Mouse (Mus musculus): ENCODE data around the gene Gm10354.
"Not testable (repeated sequence)": the region's sequence is repeated elsewhere in the genome, so short reads cannot be mapped to it uniquely, and the experiment has no call there.

The Gm10354 gene

GRCm38 (mm10) chr5:14978835-14979234, at the start of gene Gm10354:
Gm10354 (minus strand) TSS chr5:14978935.
- DNase-seq (ENCODE audit: low spot score in 2 of 2): not testable (repeated sequence)

GRCm38 (mm10) chr5:15024316-15024715, 45.6 kb upstream of the Gm10354 start:
- DNase-seq (ENCODE audit: low spot score in 2 of 2): not testable (repeated sequence)

GRCm38 (mm10) chr5:15020067-15020466, 41.3 kb upstream of the Gm10354 start:
- not testable (repeated sequence) for DNase-seq (ENCODE audit: low spot score in 2 of 2)

GRCm38 (mm10) chr5:15010639-15011582, 32.2 kb upstream of the Gm10354 start:
- DNase-seq (ENCODE audit: low spot score in 2 of 2): not testable (repeated sequence)

- DNase-seq (ENCODE audit: low spot score in 2 of 2): not testable (repeated sequence)
These were observed 28.2 kb upstream of the Gm10354 start for GRCm38 (mm10) chr5:15006907-15007306.

GRCm38 (mm10) chr5:15006288-15006687, 27.6 kb upstream of the Gm10354 start:
- not testable (repeated sequence) for DNase-seq (ENCODE audit: low spot score in 2 of 2)

- DNase-seq (ENCODE audit: low spot score in 2 of 2): not testable (repeated sequence)
These were observed 26.8 kb upstream of the Gm10354 start for GRCm38 (mm10) chr5:15005584-15005983.

GRCm38 (mm10) chr5:15004569-15005562, 26.1 kb upstream of the Gm10354 start:
- not testable (repeated sequence) for DNase-seq (ENCODE audit: low spot score in 2 of 2)

- DNase-seq (ENCODE audit: low spot score in 2 of 2): not testable (repeated sequence)
These were observed 19.3 kb upstream of the Gm10354 start for GRCm38 (mm10) chr5:14998077-14998476.

GRCm38 (mm10) chr5:14997556-14997955, 18.8 kb upstream of the Gm10354 start:
- DNase-seq (ENCODE audit: low spot score in 2 of 2): not testable (repeated sequence)

- DNase-seq (ENCODE audit: low spot score in 2 of 2): not testable (repeated sequence)
These were observed 18.0 kb upstream of the Gm10354 start for GRCm38 (mm10) chr5:14996670-14997249.

- DNase-seq (ENCODE audit: low spot score in 2 of 2): not testable (repeated sequence)
These were observed 15.4 kb upstream of the Gm10354 start for GRCm38 (mm10) chr5:14994124-14994523.

GRCm38 (mm10) chr5:14990375-14991158, 11.8 kb upstream of the Gm10354 start:
- not testable (repeated sequence) for DNase-seq (ENCODE audit: low spot score in 2 of 2)

GRCm38 (mm10) chr5:14986649-14987387, 8.1 kb upstream of the Gm10354 start:
- not testable (repeated sequence) for DNase-seq (ENCODE audit: low spot score in 2 of 2)

GRCm38 (mm10) chr5:14977368-14977767, 1.4 kb downstream of the Gm10354 start:
- not testable (repeated sequence) for DNase-seq (ENCODE audit: low spot score in 2 of 2)

GRCm38 (mm10) chr5:14975294-14975693, 3.4 kb downstream of the Gm10354 start:
- DNase-seq (ENCODE audit: low spot score in 2 of 2): not testable (repeated sequence)

- not testable (repeated sequence) for DNase-seq (ENCODE audit: low spot score in 2 of 2)
These were observed 5.9 kb downstream of the Gm10354 start for GRCm38 (mm10) chr5:14972841-14973240.

GRCm38 (mm10) chr5:14963821-14964220, 14.9 kb downstream of the Gm10354 start:
- not testable (repeated sequence) for DNase-seq (ENCODE audit: low spot score in 2 of 2)

- not testable (repeated sequence) for DNase-seq (ENCODE audit: low spot score in 2 of 2)
These were observed 17.2 kb downstream of the Gm10354 start for GRCm38 (mm10) chr5:14961502-14961901.
